Mouse (Mus musculus): ENCODE data around the gene Wdr13. TPM values are rescaled to one million over a fixed set of nuclear protein-coding genes. Genes with fewer than 3 reads are reported as not detected.

Wdr13 gene
- total RNA-seq, 1 experiment, result 17.1 TPM

DNA sequence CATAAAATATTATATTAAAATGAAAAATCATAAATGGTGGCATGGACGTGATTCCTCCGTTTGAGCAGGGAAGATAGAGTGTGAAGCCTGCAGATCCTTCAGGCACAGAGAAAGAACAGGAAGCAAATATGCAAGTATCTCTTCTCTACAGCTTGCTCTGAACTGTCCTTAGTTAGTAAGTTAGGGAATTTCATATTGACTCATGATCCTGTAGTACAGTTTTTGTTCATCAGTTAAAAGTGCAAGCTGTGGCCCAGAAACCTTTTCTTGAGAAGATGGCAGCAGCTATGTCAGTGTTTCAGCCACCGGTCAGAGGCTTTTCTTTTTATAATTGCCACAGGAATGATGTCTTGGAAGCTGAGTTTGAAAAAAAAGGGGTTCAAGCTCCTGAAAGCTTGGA, 27.7 kb downstream of the Wdr13 start:
- TF ChIP-seq ZC3H11A (IDR thresholded peaks at IDR 0.05; ENCODE audit: borderline replicate concordance, low read depth, low read length), result no peak
- no peak for TF ChIP-seq ZNF384 (IDR thresholded peaks at IDR 0.05; ENCODE audit: low read depth, low read length)
- TF ChIP-seq HCFC1 (IDR thresholded peaks at IDR 0.05; ENCODE audit: borderline replicate concordance, insufficient read depth, low read length), result no peak
- no peak for TF ChIP-seq CHD2 (IDR thresholded peaks at IDR 0.05; ENCODE audit: low read depth, low read length)
- no peak for TF ChIP-seq MAFK (IDR thresholded peaks at IDR 0.05; ENCODE audit: insufficient read depth, low read depth, low read length)
- no peaks in the 10 kb centered on the region for H3K9me3 ChIP-seq (ENCODE audit: control insufficient read depth, insufficient read depth, low read depth, low read length)
- in situ Hi-C loops (cut with MboI; ENCODE audit: low sequenced_read_pairs in 2 of 2, unreplicated experiment in 2 of 2), result no loop called here
- H3K4me3 ChIP-seq (ENCODE audit: insufficient read depth in 1 of 2, low read depth in 1 of 2, low read length in 2 of 2, poor library complexity in 1 of 2, severe bottlenecking in 1 of 2), result no peak overlapping the region
- H3K27ac ChIP-seq (ENCODE audit: insufficient read depth, low read depth, low read length, poor library complexity, severe bottlenecking), result no peak overlapping the region
- H3K9ac ChIP-seq (ENCODE audit: insufficient read depth, low read depth, low read length, poor library complexity, severe bottlenecking), result no peak overlapping the region
- no peaks in the 10 kb centered on the region for H3K36me3 ChIP-seq (ENCODE audit: control insufficient read depth, insufficient read depth, low read length, poor library complexity, severe bottlenecking)
- DNase-seq (ENCODE audit: low read depth, low spot score), result no peak
- no peaks in the 10 kb centered on the region; a peak in 1 of 4 replicates for H3K4me1 ChIP-seq (ENCODE audit: control insufficient read depth in 2 of 2, insufficient read depth in 2 of 2, low read length in 2 of 2, poor library complexity in 1 of 2)

DNA sequence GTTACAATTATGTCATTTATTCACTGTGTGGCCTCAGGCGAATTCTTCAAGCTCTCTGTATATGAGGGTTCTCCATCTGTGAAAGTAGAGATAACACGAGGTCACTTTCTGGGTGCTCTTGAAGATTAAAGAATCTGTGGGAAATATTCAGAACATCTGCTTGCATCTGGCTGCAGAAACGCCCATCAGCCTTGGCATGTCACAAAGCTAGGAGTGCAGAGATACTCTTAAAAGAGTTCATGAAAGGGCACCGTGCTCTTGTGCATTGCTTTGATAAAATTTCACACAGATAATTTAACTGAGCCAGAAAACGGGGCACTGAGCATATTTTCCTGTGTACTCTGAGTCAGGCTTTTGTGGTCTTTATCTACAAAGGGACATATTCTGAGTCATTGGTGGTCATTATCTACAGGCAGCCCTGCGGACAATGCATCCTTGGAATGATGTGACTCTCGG, 30.5 kb downstream of the Wdr13 start:
- no peak for DNase-seq (ENCODE audit: low read depth, low spot score)
- no peak for TF ChIP-seq HCFC1 (IDR thresholded peaks at IDR 0.05; ENCODE audit: borderline replicate concordance, insufficient read depth, low read length)
- TF ChIP-seq ZC3H11A (IDR thresholded peaks at IDR 0.05; ENCODE audit: borderline replicate concordance, low read depth, low read length), result no peak
- TF ChIP-seq MAFK (IDR thresholded peaks at IDR 0.05; ENCODE audit: insufficient read depth, low read depth, low read length), result no peak
- TF ChIP-seq ZNF384 (IDR thresholded peaks at IDR 0.05; ENCODE audit: low read depth, low read length), result no peak
- TF ChIP-seq CHD2 (IDR thresholded peaks at IDR 0.05; ENCODE audit: low read depth, low read length), result no peak
- H3K4me1 ChIP-seq (ENCODE audit: control insufficient read depth in 2 of 2, insufficient read depth in 2 of 2, low read length in 2 of 2, poor library complexity in 1 of 2), result no peaks in the 10 kb centered on the region; a peak in 1 of 4 replicates
- H3K4me3 ChIP-seq (ENCODE audit: insufficient read depth in 1 of 2, low read depth in 1 of 2, low read length in 2 of 2, poor library complexity in 1 of 2, severe bottlenecking in 1 of 2), result no peak overlapping the region
- in situ Hi-C loops (cut with MboI; ENCODE audit: low sequenced_read_pairs in 2 of 2, unreplicated experiment in 2 of 2), result no loop called here
- H3K9ac ChIP-seq (ENCODE audit: insufficient read depth, low read depth, low read length, poor library complexity, severe bottlenecking), result no peak overlapping the region
- H3K27ac ChIP-seq (ENCODE audit: insufficient read depth, low read depth, low read length, poor library complexity, severe bottlenecking), result no peak overlapping the region
- H3K36me3 ChIP-seq (ENCODE audit: control insufficient read depth, insufficient read depth, low read length, poor library complexity, severe bottlenecking), result no peaks in the 10 kb centered on the region
- H3K9me3 ChIP-seq (ENCODE audit: control insufficient read depth, insufficient read depth, low read depth, low read length), result no peaks in the 10 kb centered on the region

DNA sequence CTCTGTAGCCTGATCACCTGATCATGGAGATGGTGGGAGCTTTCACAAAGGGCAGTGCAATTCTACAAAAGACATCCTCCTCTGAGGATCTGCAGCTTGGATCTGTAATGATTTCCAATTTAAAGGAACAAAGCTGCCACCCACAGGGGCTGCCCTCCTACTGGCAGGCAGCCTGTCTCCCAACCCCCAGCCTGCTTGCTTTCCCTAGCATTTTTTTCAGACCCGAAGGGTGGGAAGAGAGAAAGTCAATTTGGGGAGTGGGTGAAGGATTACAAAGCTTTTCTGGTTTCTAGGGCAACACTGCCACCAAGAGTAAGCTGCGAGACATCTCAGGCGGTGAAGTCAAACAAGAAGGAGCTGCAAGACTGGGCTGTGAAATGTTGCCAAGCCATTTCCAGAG, 31.7 kb downstream of the Wdr13 start:
- in situ Hi-C loops (cut with MboI; ENCODE audit: low sequenced_read_pairs in 2 of 2, unreplicated experiment in 2 of 2), result no loop called here
- H3K36me3 ChIP-seq (ENCODE audit: control insufficient read depth, insufficient read depth, low read length, poor library complexity, severe bottlenecking), result no peaks in the 10 kb centered on the region
- no peak overlapping the region for H3K4me3 ChIP-seq (ENCODE audit: insufficient read depth in 1 of 2, low read depth in 1 of 2, low read length in 2 of 2, poor library complexity in 1 of 2, severe bottlenecking in 1 of 2)
- peak; percentile 72 for DNase-seq (ENCODE audit: low read depth, low spot score)
- no peak overlapping the region for H3K27ac ChIP-seq (ENCODE audit: insufficient read depth, low read depth, low read length, poor library complexity, severe bottlenecking)
- H3K4me1 ChIP-seq (ENCODE audit: control insufficient read depth in 2 of 2, insufficient read depth in 2 of 2, low read length in 2 of 2, poor library complexity in 1 of 2), result no peaks in the 10 kb centered on the region; a peak in 1 of 4 replicates
- H3K9me3 ChIP-seq (ENCODE audit: control insufficient read depth, insufficient read depth, low read depth, low read length), result no peaks in the 10 kb centered on the region
- TF ChIP-seq ZNF384 (IDR thresholded peaks at IDR 0.05; ENCODE audit: low read depth, low read length), result peak; percentile 100
- TF ChIP-seq MAFK (IDR thresholded peaks at IDR 0.05; ENCODE audit: insufficient read depth, low read depth, low read length), result peak; percentile 43; the same call in 1 of the 2 replicates
- no peak for TF ChIP-seq HCFC1 (IDR thresholded peaks at IDR 0.05; ENCODE audit: borderline replicate concordance, insufficient read depth, low read length)
- peak; percentile 73; the same call in 1 of the 2 replicates for TF ChIP-seq CHD2 (IDR thresholded peaks at IDR 0.05; ENCODE audit: low read depth, low read length)
- TF ChIP-seq ZC3H11A (IDR thresholded peaks at IDR 0.05; ENCODE audit: borderline replicate concordance, low read depth, low read length), result peak; percentile 60; the same call in 1 of the 2 replicates
- no peak overlapping the region for H3K9ac ChIP-seq (ENCODE audit: insufficient read depth, low read depth, low read length, poor library complexity, severe bottlenecking)

DNA sequence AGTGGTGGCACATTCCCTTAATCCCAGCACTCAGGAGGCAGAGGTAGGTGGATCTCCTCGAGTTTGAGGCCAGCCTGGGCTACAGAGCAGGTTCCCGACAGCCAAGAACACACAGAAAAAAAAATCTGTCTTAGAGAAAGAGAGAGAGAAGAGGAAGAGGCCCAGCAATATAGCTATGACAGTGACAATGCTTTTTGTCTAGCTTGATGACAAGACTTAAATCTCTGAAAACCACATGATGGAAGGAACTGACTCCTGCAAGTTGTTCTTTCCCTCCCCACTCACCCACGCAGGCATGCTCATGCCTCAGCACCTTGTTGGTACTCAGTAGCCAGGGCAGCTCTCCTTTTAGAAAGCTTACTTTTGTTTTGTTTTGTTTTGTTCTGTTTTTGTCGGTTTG, 33.3 kb downstream of the Wdr13 start:
- H3K27ac ChIP-seq (ENCODE audit: insufficient read depth, low read depth, low read length, poor library complexity, severe bottlenecking), result no peak overlapping the region
- no peaks in the 10 kb centered on the region for H3K36me3 ChIP-seq (ENCODE audit: control insufficient read depth, insufficient read depth, low read length, poor library complexity, severe bottlenecking)
- no peak for TF ChIP-seq MAFK (IDR thresholded peaks at IDR 0.05; ENCODE audit: insufficient read depth, low read depth, low read length)
- no peak for TF ChIP-seq ZC3H11A (IDR thresholded peaks at IDR 0.05; ENCODE audit: borderline replicate concordance, low read depth, low read length)
- TF ChIP-seq CHD2 (IDR thresholded peaks at IDR 0.05; ENCODE audit: low read depth, low read length), result no peak
- no peak for TF ChIP-seq ZNF384 (IDR thresholded peaks at IDR 0.05; ENCODE audit: low read depth, low read length)
- no peak for TF ChIP-seq HCFC1 (IDR thresholded peaks at IDR 0.05; ENCODE audit: borderline replicate concordance, insufficient read depth, low read length)
- no peaks in the 10 kb centered on the region for H3K9me3 ChIP-seq (ENCODE audit: control insufficient read depth, insufficient read depth, low read depth, low read length)
- H3K4me1 ChIP-seq (ENCODE audit: control insufficient read depth in 2 of 2, insufficient read depth in 2 of 2, low read length in 2 of 2, poor library complexity in 1 of 2), result no peaks in the 10 kb centered on the region; a peak in 1 of 4 replicates
- no peak overlapping the region for H3K4me3 ChIP-seq (ENCODE audit: insufficient read depth in 1 of 2, low read depth in 1 of 2, low read length in 2 of 2, poor library complexity in 1 of 2, severe bottlenecking in 1 of 2)
- H3K9ac ChIP-seq (ENCODE audit: insufficient read depth, low read depth, low read length, poor library complexity, severe bottlenecking), result no peak overlapping the region
- no peak for DNase-seq (ENCODE audit: low read depth, low spot score)
- in situ Hi-C loops (cut with MboI; ENCODE audit: low sequenced_read_pairs in 2 of 2, unreplicated experiment in 2 of 2), result no loop called here

All from ES-E14 (cell line).